Mouse (Mus musculus): ENCODE results near the gene Gprin2.

- TF ChIP-seq POLR2A (IDR thresholded peaks at IDR 0.05; ENCODE audit: low read depth, low read length) (no peak), CTCF (conservative IDR thresholded peaks at IDR 0.05; ENCODE audit: insufficient read depth, insufficient read length, low read depth, low read length) (peak; percentile 83)
Measured at GRCm38 (mm10) chr14:34188629-34189028, 12.8 kb downstream of the Gprin2 start.
